Mouse (Mus musculus): ENCODE measurements around the gene Cyp2e1.

Cyp2e1 gene

GRCm38 (mm10) chr7:140805704-140806103 is 42.2 kb downstream of the Cyp2e1 start:
- peak; percentile 67 to 79 for DNase-seq (ENCODE audit: low spot score in 2 of 2)

GRCm38 (mm10) chr7:140810496-140810895 is 47.0 kb downstream of the Cyp2e1 start:
- no peak for DNase-seq (ENCODE audit: low spot score in 2 of 2)

GRCm38 (mm10) chr7:140811714-140812113 is 48.2 kb downstream of the Cyp2e1 start:
- no peak for DNase-seq (ENCODE audit: low spot score in 2 of 2)

- no peak for DNase-seq (ENCODE audit: low spot score in 2 of 2)
Observed at GRCm38 (mm10) chr7:140812850-140813249, 49.3 kb downstream of the Cyp2e1 start.

GRCm38 (mm10) chr7:140820173-140820572 is 56.6 kb downstream of the Cyp2e1 start:
- no peak for DNase-seq (ENCODE audit: low spot score in 2 of 2)

- DNase-seq (ENCODE audit: low spot score in 2 of 2) = peak in 1 of 2 experiments; percentile 69
Observed at GRCm38 (mm10) chr7:140821305-140821652, 57.7 kb downstream of the Cyp2e1 start.

GRCm38 (mm10) chr7:140821653-140822329 is 58.3 kb downstream of the Cyp2e1 start, which contains the start of gene Zfp941:
Zfp941 (minus strand) TSS chr7:140822178.
- DNase-seq (ENCODE audit: low spot score in 2 of 2) = peak; percentile 76 to 78

- DNase-seq (ENCODE audit: low spot score in 2 of 2) = no peak
Observed at GRCm38 (mm10) chr7:140822731-140823130, 59.2 kb downstream of the Cyp2e1 start.
